Comparison of ENCODE assay signal across 11 mouse cellular contexts in the genomic region with DNA sequence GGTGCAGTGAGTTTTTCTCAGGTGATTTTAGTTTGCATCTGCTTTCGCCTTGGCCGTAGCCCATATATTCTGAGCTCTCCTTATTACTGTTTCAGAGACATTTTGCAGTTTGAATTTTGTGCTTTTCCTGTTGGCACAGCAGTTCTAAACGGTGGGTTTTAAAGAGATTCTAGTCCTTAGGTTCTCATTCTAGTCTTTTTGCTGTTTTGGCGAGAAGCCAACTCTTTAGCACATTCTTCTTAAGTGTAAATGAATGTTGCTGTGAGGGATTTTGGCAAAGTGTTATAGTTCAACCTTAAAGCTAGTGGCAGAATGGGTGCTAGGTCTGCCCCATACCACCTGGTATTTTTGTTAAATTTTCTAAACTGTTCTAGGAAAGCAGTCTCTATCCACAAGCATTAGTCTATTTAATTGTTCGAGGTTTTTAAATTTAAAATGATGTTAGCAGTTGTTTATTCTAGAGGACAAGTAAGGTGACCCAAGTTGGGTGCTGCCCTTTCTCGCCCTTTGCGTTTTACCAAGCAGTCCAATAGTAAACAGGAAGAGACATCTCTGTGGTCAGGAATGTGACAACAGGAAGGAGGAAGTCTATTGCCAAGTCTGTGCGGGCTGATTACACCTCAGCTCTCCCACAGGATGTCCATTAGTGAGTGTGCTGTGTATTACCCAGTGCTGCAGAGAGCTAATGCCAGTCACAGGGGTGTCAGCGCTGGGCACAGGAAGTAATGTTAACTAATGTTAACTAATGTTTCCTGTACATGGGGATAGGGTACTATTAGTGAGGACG. TPM values are rescaled to one million over a fixed set of nuclear protein-coding genes. Genes with fewer than 3 reads are reported as not detected.
DNase-seq lines count a peak whose midpoint lies in the region; ATAC-seq lines count a peak whose summit lies in the region.
"Had no signal": no experiment of that assay in that cellular context is flagged by ENCODE, and none has a peak within 500 bp of the region (broad histone marks: within the 10 kb centered on the region; RNA-seq: fewer than 3 reads in every experiment).

No protein-coding gene starts in this region.

- H3K9me3 ChIP-seq in heart, embryonic 16.5 days (replicated peaks; ENCODE audit: control insufficient read depth, low read length) = no peaks in the 10 kb centered on the region
- no peaks in the 10 kb centered on the region for H3K9me3 ChIP-seq in liver, embryonic 16.5 days (replicated peaks; ENCODE audit: control insufficient read depth, low read length)
- no peaks in the 10 kb centered on the region for H3K9me3 ChIP-seq in midbrain, embryonic 10.5 days (replicated peaks)

- H3K9ac ChIP-seq in heart, embryonic 16.5 days (ENCODE audit: low read length) = no peak overlapping the region
- peak overlapping the region; percentile 42; the same call in 1 of the 2 replicates for H3K9ac ChIP-seq in liver, embryonic 16.5 days (ENCODE audit: low read depth, low read length)

- no peaks in the 10 kb centered on the region for H3K27me3 ChIP-seq in heart, embryonic 16.5 days (ENCODE audit: control insufficient read depth, insufficient read depth, low read length)
- no peaks in the 10 kb centered on the region for H3K27me3 ChIP-seq in liver, embryonic 16.5 days (ENCODE audit: control insufficient read depth, insufficient read depth, low read depth, low read length)
- H3K27me3 ChIP-seq in midbrain, embryonic 10.5 days (ENCODE audit: low read depth, poor library complexity, severe bottlenecking) = no peaks in the 10 kb centered on the region

- ATAC-seq in CD4-positive, CD25-positive, alpha-beta regulatory T cell, adult 4 months = peak; percentile 70
- ATAC-seq in heart, embryonic 16.5 days (replicated peaks; ENCODE audit: extremely low read depth, insufficient read depth, low FRiP score) = peak; percentile 74
- peak; percentile 75 for ATAC-seq in liver, embryonic 16.5 days (ENCODE audit: low read depth)

- peaks cover 19% of the 10 kb centered on the region for H3K4me1 ChIP-seq in heart, embryonic 16.5 days (ENCODE audit: control insufficient read depth, insufficient read depth, low read length)
- peaks cover 52% of the 10 kb centered on the region for H3K4me1 ChIP-seq in liver, embryonic 16.5 days (ENCODE audit: control insufficient read depth, low read depth, low read length)
- H3K4me1 ChIP-seq in midbrain, embryonic 10.5 days = peaks cover 8% of the 10 kb centered on the region

- peak overlapping the region; percentile 52 for H3K27ac ChIP-seq in heart, embryonic 16.5 days (ENCODE audit: low read length)
- H3K27ac ChIP-seq in liver, embryonic 16.5 days (ENCODE audit: low read length) = peak overlapping the region; percentile 31
- H3K27ac ChIP-seq in midbrain, embryonic 10.5 days (replicated peaks) = no peak overlapping the region

- 57% methylated on average over 10 of the region's 10 CpGs for WGBS in heart, embryonic 16.5 days
- 25% methylated on average over 10 of the region's 10 CpGs for WGBS in liver, embryonic 16.5 days (ENCODE audit: insufficient replicate concordance)
- WGBS in midbrain, embryonic 10.5 days = 83% methylated on average over 10 of the region's 10 CpGs

- no peaks in the 10 kb centered on the region for H3K36me3 ChIP-seq in heart, embryonic 16.5 days (ENCODE audit: control insufficient read depth, insufficient read depth)
- no peaks in the 10 kb centered on the region for H3K36me3 ChIP-seq in liver, embryonic 16.5 days (ENCODE audit: control insufficient read depth, insufficient read depth)
- H3K36me3 ChIP-seq in midbrain, embryonic 10.5 days = no peaks in the 10 kb centered on the region

- no peak overlapping the region for H3K4me3 ChIP-seq in heart, embryonic 16.5 days (ENCODE audit: low read length)
- H3K4me3 ChIP-seq in liver, embryonic 16.5 days (ENCODE audit: low read depth, low read length) = no peak overlapping the region
- no peak overlapping the region for H3K4me3 ChIP-seq in midbrain, embryonic 10.5 days

- peak; percentile 35 to 36 for DNase-seq in B cell, adult 2 months
- DNase-seq in layer of hippocampus, adult 11-12 months (ENCODE audit: low spot score) = no peak
- DNase-seq in retina, embryonic 14.5 days (ENCODE audit: low spot score) = no peak
- no peak for DNase-seq in frontal cortex, postnatal 25 days (ENCODE audit: low spot score in 2 of 2)
- DNase-seq in midbrain, embryonic 10.5 days (ENCODE audit: low spot score) = no peak
- DNase-seq: cerebellum, adult 11-12 months; layer of hippocampus, adult 9-11 months; right cerebral cortex, adult 18-20 months had no signal

- no peak overlapping the region for H3K4me2 ChIP-seq in heart, embryonic 16.5 days (ENCODE audit: low read depth, low read length)
- peak overlapping the region; percentile 5; the same call in 1 of the 2 replicates for H3K4me2 ChIP-seq in liver, embryonic 16.5 days (ENCODE audit: low read depth, low read length)

RNA-seq across cellular contexts. Expression of a gene that starts 11.1 kb away (rescaled TPM):
- 10 to 100 TPM; 33.3 to 41.4 TPM for polyA plus RNA-seq in CD4-positive, CD25-positive, alpha-beta regulatory T cell, adult 4 months (2017; shearing (Covaris generic))
- 18.7 and 20.5 TPM in 2 replicates for polyA plus RNA-seq in heart, embryonic 16.5 days (2015; fragmentation: Nextera tagmentation; extraction: Ambion mirVana)
- 25.7 and 28.0 TPM in 2 replicates for polyA plus RNA-seq in liver, embryonic 16.5 days (2015; fragmentation: Nextera tagmentation; extraction: Ambion mirVana)
- polyA plus RNA-seq in midbrain, embryonic 10.5 days (2016; fragmentation: Nextera tagmentation; extraction: Ambion mirVana) = 7.6 and 7.9 TPM in 2 replicates

Comparison
In these comparisons a context has a peak if more than half of its experiments do, and no peak if none do; other contexts are left out.
1. DNase-seq: peak in B cell, adult 2 months (2 of 2); none in layer of hippocampus, adult 11-12 months (single experiment), retina, embryonic 14.5 days (single experiment), frontal cortex, postnatal 25 days (0 of 2) and midbrain, embryonic 10.5 days (single experiment).
2. Peak in every context shown above with its lines, with median percentiles within 50 percentile points of each other: ATAC-seq.